13 mouse cellular contexts compared by ENCODE assay signal in genomic region chr3:88442888-88443287, GRCm38 (mm10). TPM values are rescaled to one million over a fixed set of nuclear protein-coding genes. Genes with fewer than 3 reads are reported as not detected.
A peak's percentile ranks its signal among the peaks of the same experiment; 100 is the strongest.
DNase-seq lines count a peak whose midpoint lies in the region; ATAC-seq and TF ChIP-seq lines count a peak whose summit lies in the region.
"Had no signal": no experiment of that assay in that cellular context is flagged by ENCODE, and none has a peak within 500 bp of the region (broad histone marks: within the 10 kb centered on the region; RNA-seq: fewer than 3 reads in every experiment).

No protein-coding gene starts in this region.

- no peak for TF ChIP-seq CTCF in C2C12 (IDR thresholded peaks at IDR 0.05; ENCODE audit: control insufficient read depth, insufficient read depth, insufficient read length)
- no peak for TF ChIP-seq CTCF in bone marrow macrophage, adult 2 months (IDR thresholded peaks at IDR 0.05; ENCODE audit: low read depth, low read length)
- TF ChIP-seq CTCF in liver, embryonic 14.5 days (IDR thresholded peaks at IDR 0.05; ENCODE audit: low read depth), result no peak

- H3ac ChIP-seq in C2C12 (ENCODE audit: control insufficient read depth, insufficient read length, low read depth), result no peak overlapping the region

- peaks cover 53% of the 10 kb centered on the region for H3K4me1 ChIP-seq in bone marrow macrophage, adult 2 months (ENCODE audit: control insufficient read depth, insufficient read depth, low read length)
- peaks cover 2 to 15% of the 10 kb centered on the region in 2 experiments; a peak in 3 of 4 replicates for H3K4me1 ChIP-seq in liver, embryonic 14.5 days (replicated peaks; ENCODE audit: control insufficient read depth in 2 of 2, insufficient read depth in 2 of 2, low read length in 1 of 2)
- peaks cover 64% of the 10 kb centered on the region for H3K4me1 ChIP-seq in megakaryocyte, embryonic 14.5 days

- no peak overlapping the region for H3K4me2 ChIP-seq in liver, embryonic 14.5 days (ENCODE audit: low read depth)
- H3K4me2 ChIP-seq: lung, embryonic 15.5 days had no signal

- no peaks in the 10 kb centered on the region for H3K27me3 ChIP-seq in C2C12 (ENCODE audit: control insufficient read depth, insufficient read depth, insufficient read length)
- H3K27me3 ChIP-seq in liver, embryonic 14.5 days (ENCODE audit: control insufficient read depth, insufficient read depth, low read length), result peaks cover 7% of the 10 kb centered on the region
- H3K27me3 ChIP-seq in megakaryocyte, embryonic 14.5 days (replicated peaks), result peaks cover 28% of the 10 kb centered on the region

- H3K36me3 ChIP-seq in C2C12 (ENCODE audit: control insufficient read depth, insufficient read depth), result no peaks in the 10 kb centered on the region
- H3K36me3 ChIP-seq in liver, embryonic 14.5 days (replicated peaks; ENCODE audit: control insufficient read depth, insufficient read depth, low read depth), result no peaks in the 10 kb centered on the region
- peaks cover 2% of the 10 kb centered on the region for H3K36me3 ChIP-seq in megakaryocyte, embryonic 14.5 days (replicated peaks; ENCODE audit: low read length)
- H3K36me3 ChIP-seq: lung, embryonic 15.5 days had no signal

- no peaks in the 10 kb centered on the region for H3K79me2 ChIP-seq in C2C12 (ENCODE audit: control insufficient read depth, insufficient read depth)

- H3K79me3 ChIP-seq in C2C12 (ENCODE audit: low read depth), result no peaks in the 10 kb centered on the region

- H3K4me3 ChIP-seq in C2C12 (ENCODE audit: insufficient read depth, poor library complexity, severe bottlenecking), result no peak overlapping the region
- H3K4me3 ChIP-seq in bone marrow macrophage, adult 2 months (ENCODE audit: insufficient read depth, low read length), result no peak overlapping the region
- no peak overlapping the region for H3K4me3 ChIP-seq in liver, embryonic 14.5 days (ENCODE audit: insufficient read depth in 1 of 2, low read depth in 2 of 2, low read length in 2 of 2)
- peak overlapping the region; percentile 64 for H3K4me3 ChIP-seq in megakaryocyte, embryonic 14.5 days (replicated peaks)
- H3K4me3 ChIP-seq: lung, embryonic 15.5 days had no signal

- intact Hi-C loops in left cerebral cortex, postnatal 36 days (cut with DNase I), result no loop called here

- H3K9ac ChIP-seq in liver, embryonic 14.5 days (replicated peaks), result no peak overlapping the region
- H3K9ac ChIP-seq: forebrain, postnatal 0 days; lung, embryonic 15.5 days had no signal

- no peak for DNase-seq in liver, embryonic 14.5 days (ENCODE audit: low read depth in 3 of 3, low spot score in 3 of 3)
- DNase-seq in left cerebral cortex, postnatal 36 days (ENCODE audit: low spot score in 2 of 2), result no peak
- no peak for DNase-seq in thymus, postnatal 4 days
- DNase-seq in heart, adult 9 months (ENCODE audit: low spot score in 2 of 2), result no peak
- no peak for DNase-seq in left cerebral cortex, adult 11 months (ENCODE audit: low spot score)
- DNase-seq: cerebellum, postnatal 25 days; forebrain, postnatal 0 days; heart, adult 11 months had no signal

- no peak for TF ChIP-seq EP300 in liver, embryonic 14.5 days (IDR thresholded peaks at IDR 0.05; ENCODE audit: low read depth)

- H3K9me3 ChIP-seq in liver, embryonic 14.5 days (ENCODE audit: control insufficient read depth, low read length), result no peaks in the 10 kb centered on the region
- no peaks in the 10 kb centered on the region for H3K9me3 ChIP-seq in megakaryocyte, embryonic 14.5 days
- H3K9me3 ChIP-seq: lung, embryonic 15.5 days had no signal

- WGBS in liver, embryonic 14.5 days (ENCODE audit: insufficient replicate concordance), result 29% methylated on average over 7 of the region's 7 CpGs

- TF ChIP-seq POLR2A in bone marrow macrophage, adult 2 months (IDR thresholded peaks at IDR 0.05; ENCODE audit: borderline replicate concordance, low read depth, low read length), result no peak

- peak; percentile 48; the same call in 1 of the 2 replicates for ATAC-seq in liver, embryonic 14.5 days (ENCODE audit: insufficient read depth)
- ATAC-seq: forebrain, postnatal 0 days had no signal

- H3K27ac ChIP-seq in bone marrow macrophage, adult 2 months (ENCODE audit: insufficient read depth, low read depth, low read length), result peak overlapping the region; percentile 60
- H3K27ac ChIP-seq in liver, embryonic 14.5 days, result no peak overlapping the region
- H3K27ac ChIP-seq: lung, embryonic 15.5 days had no signal

TF ChIP-seq in C2C12, 6 proteins besides CTCF, POLR2A, EP300 and RAD21:
- TF ChIP-seq CEBPB (IDR thresholded peaks at IDR 0.05; ENCODE audit: low read depth) (peak; percentile 56), USF1 (IDR thresholded peaks at IDR 0.05; ENCODE audit: low read depth) (no peak), MYOD1 (IDR thresholded peaks at IDR 0.05; ENCODE audit: control insufficient read depth, insufficient read length, low read depth) (no peak)

RNA-seq across cellular contexts. Expression of gene Slc25a44, which starts 17.9 kb away (rescaled TPM):
- polyA plus RNA-seq in C2C12 (2012; fragmentation: generic; extraction: Trizol), result 18.5 TPM
- polyA plus RNA-seq in bone marrow macrophage, adult 2 months (2012; ENCODE audit: insufficient read depth, insufficient read length, missing spikeins), result 14.0 and 17.5 TPM in 2 replicates
- polyA plus RNA-seq in liver, embryonic 14.5 days (2012; rRNA removed), result 8.8 and 9.2 TPM in 2 replicates
- polyA plus RNA-seq in liver, embryonic 14.5 days (2014; fragmentation: Nextera tagmentation; extraction: Ambion mirVana), result 9.9 and 11.7 TPM in 2 replicates
- polyA plus RNA-seq in megakaryocyte, embryonic 14.5 days (2012; ENCODE audit: insufficient read depth, low replicate concordance), result 6.7 and 7.2 TPM in 2 replicates
- 10 to 100 TPM; 77.1 to 84.0 TPM for total RNA-seq in left cerebral cortex, postnatal 36 days (2021)

RNA-seq across cellular contexts. Expression of gene Sema4a, which starts 18.1 kb away (rescaled TPM):
- 0.69 TPM for polyA plus RNA-seq in C2C12 (2012; fragmentation: generic; extraction: Trizol)
- polyA plus RNA-seq in bone marrow macrophage, adult 2 months (2012; ENCODE audit: insufficient read depth, insufficient read length, missing spikeins), result 178 and 180 TPM in 2 replicates
- polyA plus RNA-seq in liver, embryonic 14.5 days (2012; rRNA removed), result 12.7 and 17.8 TPM in 2 replicates
- polyA plus RNA-seq in liver, embryonic 14.5 days (2014; fragmentation: Nextera tagmentation; extraction: Ambion mirVana), result 9.1 and 10.5 TPM in 2 replicates
- polyA plus RNA-seq in megakaryocyte, embryonic 14.5 days (2012; ENCODE audit: insufficient read depth, low replicate concordance), result 8.4 and 26.0 TPM in 2 replicates
- 10 to 100 TPM; 52.2 to 66.7 TPM for total RNA-seq in left cerebral cortex, postnatal 36 days (2021)

RNA-seq across cellular contexts. Expression of gene Pmf1, which starts 32.8 kb away (rescaled TPM):
- polyA plus RNA-seq in C2C12 (2012; fragmentation: generic; extraction: Trizol), result 117 TPM
- polyA plus RNA-seq in bone marrow macrophage, adult 2 months (2012; ENCODE audit: insufficient read depth, insufficient read length, missing spikeins), result 55.0 and 59.7 TPM in 2 replicates
- 59.1 and 60.6 TPM in 2 replicates for polyA plus RNA-seq in liver, embryonic 14.5 days (2012; rRNA removed)
- 73.8 and 81.2 TPM in 2 replicates for polyA plus RNA-seq in liver, embryonic 14.5 days (2014; fragmentation: Nextera tagmentation; extraction: Ambion mirVana)
- 73.6 and 114 TPM in 2 replicates for polyA plus RNA-seq in megakaryocyte, embryonic 14.5 days (2012; ENCODE audit: insufficient read depth, low replicate concordance)
- 1 to 10 TPM; 6.0 to 7.3 TPM for total RNA-seq in left cerebral cortex, postnatal 36 days (2021)

RNA-seq across cellular contexts. Expression of gene Bglap, which starts 58.6 kb away (rescaled TPM):
- polyA plus RNA-seq in C2C12 (2012; fragmentation: generic; extraction: Trizol), result 1.6 TPM
- polyA plus RNA-seq in bone marrow macrophage, adult 2 months (2012; ENCODE audit: insufficient read depth, insufficient read length, missing spikeins), result not detected in 2 replicates
- not detected in 2 replicates for polyA plus RNA-seq in liver, embryonic 14.5 days (2012; rRNA removed)
- not detected in 2 replicates for polyA plus RNA-seq in liver, embryonic 14.5 days (2014; fragmentation: Nextera tagmentation; extraction: Ambion mirVana)
- polyA plus RNA-seq in megakaryocyte, embryonic 14.5 days (2012; ENCODE audit: insufficient read depth, low replicate concordance), result not detected in 2 replicates
- 1 to 10 TPM in 1 of 2 experiments, not detected in 1; 1.8 TPM for total RNA-seq in left cerebral cortex, postnatal 36 days (2021)
- total RNA-seq: heart, postnatal 25 days had no signal
- polyA plus RNA-seq: forebrain, postnatal 0 days; lung, embryonic 15.5 days had no signal
